Mouse (Mus musculus): ENCODE data around the gene Csf2. TPM values are rescaled to one million over a fixed set of nuclear protein-coding genes. Genes with fewer than 3 reads are reported as not detected.

Csf2 gene
- polyA plus RNA-seq, 1 experiment from 2014 or later = not detected

GRCm38 (mm10) chr11:54287821-54288453, 38.5 kb upstream of the Csf2 start:
- ATAC-seq (replicated peaks; ENCODE audit: insufficient number of reproducible peaks, low FRiP score, low TSS enrichment, low read depth) = no peak
- H3K9me3 ChIP-seq (replicated peaks; ENCODE audit: control insufficient read depth, low read length) = no peaks in the 10 kb centered on the region
- 88% methylated on average over 8 of the region's 8 CpGs for WGBS
- no peak overlapping the region for H3K4me3 ChIP-seq (ENCODE audit: low read depth, low read length)
- no peak for DNase-seq (ENCODE audit: low spot score)
- H3K9ac ChIP-seq (replicated peaks; ENCODE audit: low read length) = no peak overlapping the region
- H3K4me1 ChIP-seq (ENCODE audit: control insufficient read depth, insufficient read depth, low read length) = no peaks in the 10 kb centered on the region
- H3K27ac ChIP-seq (replicated peaks; ENCODE audit: low read depth, low read length) = no peak overlapping the region
- H3K27me3 ChIP-seq (ENCODE audit: control insufficient read depth, insufficient read depth, low read length) = no peaks in the 10 kb centered on the region
- H3K36me3 ChIP-seq (replicated peaks; ENCODE audit: control insufficient read depth, insufficient read depth, low read depth, low read length) = no peaks in the 10 kb centered on the region
- no peak overlapping the region for H3K4me2 ChIP-seq (ENCODE audit: low read depth, low read length)

- ATAC-seq (replicated peaks; ENCODE audit: insufficient number of reproducible peaks, low FRiP score, low TSS enrichment, low read depth) (no peak), DNase-seq (ENCODE audit: low spot score) (no peak)
- 68% methylated on average over 5 of the region's 5 CpGs for whole genome bisulfite sequencing
- Histone ChIP-seq H3K4me3 (ENCODE audit: low read depth, low read length) (no peak overlapping the region), H3K36me3 (replicated peaks; ENCODE audit: control insufficient read depth, insufficient read depth, low read depth, low read length) (no peaks in the 10 kb centered on the region), H3K9me3 (replicated peaks; ENCODE audit: control insufficient read depth, low read length) (no peaks in the 10 kb centered on the region), H3K4me1 (ENCODE audit: control insufficient read depth, insufficient read depth, low read length) (no peaks in the 10 kb centered on the region), H3K27me3 (ENCODE audit: control insufficient read depth, insufficient read depth, low read length) (no peaks in the 10 kb centered on the region), H3K27ac (replicated peaks; ENCODE audit: low read depth, low read length) (no peak overlapping the region), H3K4me2 (ENCODE audit: low read depth, low read length) (no peak overlapping the region), H3K9ac (replicated peaks; ENCODE audit: low read length) (no peak overlapping the region)
Measured at GRCm38 (mm10) chr11:54271437-54271949, 22.0 kb upstream of the Csf2 start.

GRCm38 (mm10) chr11:54269191-54269896, 19.9 kb upstream of the Csf2 start:
- no peak for ATAC-seq (replicated peaks; ENCODE audit: insufficient number of reproducible peaks, low FRiP score, low TSS enrichment, low read depth)
- H3K27ac ChIP-seq (replicated peaks; ENCODE audit: low read depth, low read length) = no peak overlapping the region

GRCm38 (mm10) chr11:54267177-54267576, 17.7 kb upstream of the Csf2 start, which contains the start of gene Il3:
TSS of gene Il3 (minus strand) at chr11:54267277.
- no peaks in the 10 kb centered on the region for H3K36me3 ChIP-seq (replicated peaks; ENCODE audit: control insufficient read depth, insufficient read depth, low read depth, low read length)
- H3K9ac ChIP-seq (replicated peaks; ENCODE audit: low read length) = no peak within 1 kb of the TSS
- H3K4me3 ChIP-seq (ENCODE audit: low read depth, low read length) = no peak within 1 kb of the TSS
- no peaks in the 10 kb centered on the region for H3K27me3 ChIP-seq (ENCODE audit: control insufficient read depth, insufficient read depth, low read length)
- 79% methylated on average over 6 of the region's 6 CpGs for WGBS
- no peaks in the 10 kb centered on the region for H3K4me1 ChIP-seq (ENCODE audit: control insufficient read depth, insufficient read depth, low read length)
- H3K27ac ChIP-seq (replicated peaks; ENCODE audit: low read depth, low read length) = no peak within 1 kb of the TSS
- no peak within 1 kb of the TSS for H3K4me2 ChIP-seq (ENCODE audit: low read depth, low read length)
- no peaks in the 10 kb centered on the region for H3K9me3 ChIP-seq (replicated peaks; ENCODE audit: control insufficient read depth, low read length)
- no peak for ATAC-seq (replicated peaks; ENCODE audit: insufficient number of reproducible peaks, low FRiP score, low TSS enrichment, low read depth)
- no peak for DNase-seq (ENCODE audit: low spot score)

More at GRCm38 (mm10) chr11:54269191-54269896, 19.9 kb upstream of the Csf2 start:
- 83% methylated on average over 3 of the region's 3 CpGs for WGBS
- no peak for DNase-seq (ENCODE audit: low spot score)
- no peak overlapping the region for H3K4me3 ChIP-seq (ENCODE audit: low read depth, low read length)
- no peaks in the 10 kb centered on the region for H3K27me3 ChIP-seq (ENCODE audit: control insufficient read depth, insufficient read depth, low read length)
- H3K4me1 ChIP-seq (ENCODE audit: control insufficient read depth, insufficient read depth, low read length) = no peaks in the 10 kb centered on the region
- no peaks in the 10 kb centered on the region for H3K36me3 ChIP-seq (replicated peaks; ENCODE audit: control insufficient read depth, insufficient read depth, low read depth, low read length)
- no peaks in the 10 kb centered on the region for H3K9me3 ChIP-seq (replicated peaks; ENCODE audit: control insufficient read depth, low read length)
- H3K9ac ChIP-seq (replicated peaks; ENCODE audit: low read length) = no peak overlapping the region
- no peak overlapping the region for H3K4me2 ChIP-seq (ENCODE audit: low read depth, low read length)

GRCm38 (mm10) chr11:54264542-54264941, 15.1 kb upstream of the Csf2 start:
- H3K27ac ChIP-seq (replicated peaks; ENCODE audit: low read depth, low read length) = no peak overlapping the region
- no peaks in the 10 kb centered on the region for H3K36me3 ChIP-seq (replicated peaks; ENCODE audit: control insufficient read depth, insufficient read depth, low read depth, low read length)
- H3K9ac ChIP-seq (replicated peaks; ENCODE audit: low read length) = no peak overlapping the region
- DNase-seq (ENCODE audit: low spot score) (peak; percentile 76), ATAC-seq (replicated peaks; ENCODE audit: insufficient number of reproducible peaks, low FRiP score, low TSS enrichment, low read depth) (no peak)
- no peak overlapping the region for H3K4me2 ChIP-seq (ENCODE audit: low read depth, low read length)
- WGBS = 54% methylated on average over 2 of the region's 2 CpGs
- H3K9me3 ChIP-seq (replicated peaks; ENCODE audit: control insufficient read depth, low read length) = no peaks in the 10 kb centered on the region
- H3K4me1 ChIP-seq (ENCODE audit: control insufficient read depth, insufficient read depth, low read length) = no peaks in the 10 kb centered on the region
- no peaks in the 10 kb centered on the region for H3K27me3 ChIP-seq (ENCODE audit: control insufficient read depth, insufficient read depth, low read length)
- no peak overlapping the region for H3K4me3 ChIP-seq (ENCODE audit: low read depth, low read length)

- WGBS = 21% methylated on average over 1 of the region's 1 CpGs
- ATAC-seq (replicated peaks; ENCODE audit: insufficient number of reproducible peaks, low FRiP score, low TSS enrichment, low read depth) (no peak), DNase-seq (ENCODE audit: low spot score) (no peak)
- H3K9me3 ChIP-seq (replicated peaks; ENCODE audit: control insufficient read depth, low read length) = no peaks in the 10 kb centered on the region
- no peaks in the 10 kb centered on the region for H3K4me1 ChIP-seq (ENCODE audit: control insufficient read depth, insufficient read depth, low read length)
- no peaks in the 10 kb centered on the region for H3K27me3 ChIP-seq (ENCODE audit: control insufficient read depth, insufficient read depth, low read length)
- H3K9ac ChIP-seq (replicated peaks; ENCODE audit: low read length) = no peak overlapping the region
- no peak overlapping the region for H3K4me3 ChIP-seq (ENCODE audit: low read depth, low read length)
- no peak overlapping the region for H3K4me2 ChIP-seq (ENCODE audit: low read depth, low read length)
- no peak overlapping the region for H3K27ac ChIP-seq (replicated peaks; ENCODE audit: low read depth, low read length)
- no peaks in the 10 kb centered on the region for H3K36me3 ChIP-seq (replicated peaks; ENCODE audit: control insufficient read depth, insufficient read depth, low read depth, low read length)
Measured at GRCm38 (mm10) chr11:54263405-54264031, 14.1 kb upstream of the Csf2 start.

GRCm38 (mm10) chr11:54256624-54257376, 7.3 kb upstream of the Csf2 start:
- H3K4me2 ChIP-seq (ENCODE audit: low read depth, low read length) = no peak overlapping the region
- H3K36me3 ChIP-seq (replicated peaks; ENCODE audit: control insufficient read depth, insufficient read depth, low read depth, low read length) = no peaks in the 10 kb centered on the region
- ATAC-seq (replicated peaks; ENCODE audit: insufficient number of reproducible peaks, low FRiP score, low TSS enrichment, low read depth) (peak; percentile 81), DNase-seq (ENCODE audit: low spot score) (peak; percentile 75)
- H3K27me3 ChIP-seq (ENCODE audit: control insufficient read depth, insufficient read depth, low read length) = no peaks in the 10 kb centered on the region
- no peaks in the 10 kb centered on the region for H3K9me3 ChIP-seq (replicated peaks; ENCODE audit: control insufficient read depth, low read length)
- H3K4me3 ChIP-seq (ENCODE audit: low read depth, low read length) = no peak overlapping the region
- WGBS = 46% methylated on average over 3 of the region's 3 CpGs
- no peaks in the 10 kb centered on the region for H3K4me1 ChIP-seq (ENCODE audit: control insufficient read depth, insufficient read depth, low read length)
- H3K27ac ChIP-seq (replicated peaks; ENCODE audit: low read depth, low read length) = no peak overlapping the region
- H3K9ac ChIP-seq (replicated peaks; ENCODE audit: low read length) = no peak overlapping the region
